Mouse (Mus musculus): ENCODE measurements around the gene Kmt2c.
"Not testable (repeated sequence)": the region's sequence is repeated elsewhere in the genome, so short reads cannot be mapped to it uniquely, and the experiment has no call there.

The Kmt2c gene

DNA sequence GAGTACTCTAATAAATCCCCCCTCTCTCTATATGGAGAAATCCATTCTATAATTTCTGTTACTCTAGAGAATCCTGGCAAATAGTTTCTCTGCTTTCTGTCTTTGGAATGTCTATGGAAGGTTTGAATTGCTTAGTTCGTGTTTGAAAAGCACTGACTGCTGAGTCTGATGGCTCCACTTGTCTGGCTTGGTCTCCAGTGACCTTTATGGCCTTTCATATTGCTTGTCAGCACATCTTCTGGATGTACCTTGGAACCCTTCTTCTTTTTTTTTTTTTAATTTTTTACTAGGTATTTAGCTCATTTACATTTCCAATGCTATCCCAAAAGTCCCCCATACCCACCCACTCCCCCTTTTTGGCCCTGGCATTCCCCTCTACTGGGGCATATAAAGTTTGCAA lies 274.2 kb downstream of the Kmt2c start:
- not testable (repeated sequence) for DNase-seq (ENCODE audit: low spot score in 2 of 2)

DNA sequence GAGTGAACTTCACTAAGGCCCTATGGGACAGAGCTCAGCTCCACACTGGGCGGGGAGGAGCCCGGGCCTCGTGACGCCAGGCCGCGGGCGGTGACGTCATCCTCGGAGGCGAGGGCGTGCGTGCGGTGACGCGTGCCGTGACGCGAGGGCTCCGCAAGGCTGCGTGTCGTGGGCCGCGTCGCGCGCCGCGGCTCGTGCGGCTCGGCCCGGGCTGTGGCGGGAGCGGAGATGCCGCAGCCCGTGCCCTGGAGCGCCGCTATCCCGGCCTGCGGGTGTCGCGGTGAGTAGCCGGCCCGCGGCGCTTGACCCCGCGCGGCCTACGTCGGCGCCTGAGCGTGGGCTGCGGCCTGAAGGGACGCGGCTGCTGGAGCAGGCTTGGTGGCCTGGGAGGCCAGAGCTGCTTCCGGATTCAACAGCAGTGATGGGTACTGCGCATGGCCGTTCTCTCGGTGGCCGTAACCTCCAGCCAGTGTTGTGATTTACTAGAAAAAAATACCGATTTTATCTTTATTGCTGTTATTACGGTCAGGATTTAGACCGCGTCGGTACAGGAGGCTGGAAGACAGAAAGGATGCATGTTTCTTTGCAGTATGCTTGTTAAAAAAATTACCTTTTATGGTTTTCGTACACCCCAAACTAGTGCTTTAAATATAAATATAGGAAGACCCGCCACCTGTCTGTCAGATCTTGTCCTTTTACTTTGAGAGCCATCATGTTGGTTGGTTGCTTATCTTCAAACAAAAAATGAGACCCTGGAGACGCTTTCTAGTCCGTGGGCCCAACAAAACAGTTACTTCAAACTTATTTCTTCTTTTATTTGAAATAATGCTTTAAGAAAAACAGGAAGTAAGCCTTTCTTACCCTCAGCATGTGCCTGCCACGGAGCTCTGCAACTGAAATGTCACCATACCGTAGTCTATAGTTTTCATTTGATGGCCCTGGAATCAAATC lies 275.6 kb downstream of the Kmt2c start, which contains the start of gene E130116L18Rik:
E130116L18Rik (minus strand) TSS at position 402 of the 951 bp plus-strand sequence.
- peak; percentile 72 to 92 for DNase-seq (ENCODE audit: low spot score in 2 of 2)
